Mouse (Mus musculus): Measurements from ENCODE around the gene Lsm7.

DNA sequence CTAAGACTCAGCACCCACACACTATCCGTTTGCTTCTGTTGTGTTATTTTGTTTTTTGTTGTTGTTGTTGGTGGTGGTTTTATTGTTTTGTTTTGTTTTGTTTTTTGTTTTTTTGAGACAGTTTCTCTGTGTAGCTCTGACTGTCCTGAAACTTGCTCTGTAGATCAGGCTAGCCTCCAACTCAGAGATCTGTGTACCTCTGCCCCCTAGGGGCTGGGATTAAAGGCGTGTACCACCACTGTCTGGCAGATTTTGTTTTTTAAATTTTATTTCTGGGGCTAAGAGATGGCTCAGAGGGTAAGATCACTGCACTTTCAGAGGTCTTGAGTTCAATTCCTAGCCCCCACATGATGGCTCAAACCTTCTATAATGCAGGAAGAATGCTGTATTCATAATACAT lies 25.9 kb upstream of the Lsm7 start:
- peak; percentile 39 for TF ChIP-seq CTCF (IDR thresholded peaks at IDR 0.05; ENCODE audit: low read depth, low read length)
- no peak for TF ChIP-seq EP300 (IDR thresholded peaks at IDR 0.05; ENCODE audit: insufficient read depth, low read depth, low read length)
- TF ChIP-seq POLR2A (IDR thresholded peaks at IDR 0.05; ENCODE audit: insufficient read depth, low read length): no peak

All from ES-Bruce4 (cell line).